Mouse (Mus musculus): ENCODE measurements around the gene Rab43.

Gene Rab43

GRCm38 (mm10) chr6:87811675-87812338 is at the start of gene Rab43:
TSS of gene Rab43 (minus strand) at chr6:87812164.
- peak; percentile 90 for DNase-seq

- DNase-seq = no peak
Measured at GRCm38 (mm10) chr6:87857071-87857470, 45.1 kb upstream of the Rab43 start.

- DNase-seq = no peak
Measured at GRCm38 (mm10) chr6:87853446-87853845, 41.5 kb upstream of the Rab43 start.

DNA sequence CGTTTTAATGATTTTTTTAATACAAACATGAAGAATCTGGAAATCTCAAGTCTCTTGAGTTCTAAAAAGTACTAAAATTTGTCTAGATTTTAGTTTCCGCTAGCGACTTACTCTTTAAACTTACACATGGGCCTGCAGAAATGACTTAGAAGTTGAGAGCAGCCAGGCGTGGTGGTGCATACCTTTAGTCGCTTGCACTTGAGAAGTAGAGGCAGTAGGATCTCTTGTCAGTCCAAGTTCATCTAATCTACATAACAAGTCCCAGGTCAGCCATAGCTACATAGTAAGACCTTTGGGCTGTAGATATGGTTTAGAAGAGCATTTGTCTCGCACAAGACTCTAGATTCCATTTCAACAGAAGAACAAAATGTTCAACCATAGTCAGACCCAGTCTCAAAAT is 39.9 kb upstream of the Rab43 start:
- DNase-seq = no peak

GRCm38 (mm10) chr6:87850900-87851614 is 39.1 kb upstream of the Rab43 start, which contains the start of gene Cnbp:
TSS of gene Cnbp (minus strand) at chr6:87851106.
- peak; percentile 96 for DNase-seq

DNA sequence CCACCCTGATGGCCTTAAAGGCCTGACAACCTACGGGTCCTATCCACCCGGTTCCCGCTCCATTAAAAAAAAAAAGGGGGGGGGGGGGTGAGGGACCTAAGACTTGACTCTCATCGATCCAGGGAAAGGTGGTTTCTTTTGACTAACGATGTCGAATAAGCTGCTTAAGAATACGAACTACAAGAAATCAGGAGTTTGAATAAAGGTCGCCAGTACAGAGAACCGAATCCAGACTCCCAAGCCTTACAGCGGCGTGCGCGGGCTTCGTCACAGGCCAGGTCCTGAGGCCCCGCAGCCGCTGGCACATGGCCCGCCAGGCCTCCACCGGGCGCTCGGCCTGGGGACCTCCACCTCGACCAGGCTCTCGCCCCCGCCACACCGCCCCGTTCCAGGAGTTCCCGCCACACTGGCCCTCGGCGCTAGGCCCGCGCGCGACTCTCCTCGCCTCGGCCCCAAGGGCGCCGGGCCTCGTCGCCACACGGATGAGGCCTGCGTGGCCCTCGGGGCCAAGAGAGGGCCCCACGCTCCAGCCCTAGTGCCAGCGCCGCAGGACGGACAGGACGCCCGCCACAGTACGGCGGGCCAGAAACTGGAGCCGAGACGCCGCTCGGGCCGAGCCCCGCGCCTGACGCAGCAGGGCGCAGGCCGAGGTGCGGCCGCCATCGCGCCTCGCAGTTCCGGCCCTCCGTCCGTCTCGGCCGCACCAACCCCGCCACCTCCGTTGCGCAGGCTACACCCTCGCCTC is 38.4 kb upstream of the Rab43 start:
- peak; percentile 70 for DNase-seq

GRCm38 (mm10) chr6:87849780-87850154 is 37.8 kb upstream of the Rab43 start:
- no peak for DNase-seq

- DNase-seq = no peak
Measured at GRCm38 (mm10) chr6:87846813-87847212, 34.8 kb upstream of the Rab43 start.

DNA sequence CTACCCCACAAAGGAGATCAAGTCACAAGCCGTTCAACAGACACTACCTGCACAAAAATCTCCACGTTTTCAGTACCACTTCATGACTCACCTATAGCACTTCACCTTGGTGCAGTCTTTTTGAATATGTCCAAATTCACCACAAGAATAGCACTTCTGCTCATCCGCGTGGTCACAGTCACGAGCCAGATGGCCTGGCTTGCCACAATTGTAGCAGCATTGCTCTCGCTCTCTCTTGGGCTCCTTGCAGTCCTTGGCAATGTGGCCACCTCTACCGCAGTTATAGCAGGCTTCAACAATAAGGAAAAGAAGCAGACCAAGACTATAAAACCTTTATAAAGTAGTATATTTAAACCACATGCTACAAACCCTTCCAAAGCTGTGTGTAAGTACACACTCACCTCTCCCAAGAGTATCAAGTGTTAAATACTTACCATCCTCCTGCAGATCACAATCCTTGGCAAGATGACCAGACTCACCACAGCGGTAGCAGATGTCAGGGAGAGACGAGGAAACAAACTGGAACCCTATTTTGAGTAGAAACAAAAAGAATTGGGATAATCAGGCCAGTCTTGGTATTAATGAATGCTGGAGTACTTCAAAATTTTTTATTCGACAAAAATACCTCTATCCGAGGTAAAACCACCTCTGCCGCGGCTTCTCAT is 33.2 kb upstream of the Rab43 start:
- DNase-seq = peak; percentile 63

DNA sequence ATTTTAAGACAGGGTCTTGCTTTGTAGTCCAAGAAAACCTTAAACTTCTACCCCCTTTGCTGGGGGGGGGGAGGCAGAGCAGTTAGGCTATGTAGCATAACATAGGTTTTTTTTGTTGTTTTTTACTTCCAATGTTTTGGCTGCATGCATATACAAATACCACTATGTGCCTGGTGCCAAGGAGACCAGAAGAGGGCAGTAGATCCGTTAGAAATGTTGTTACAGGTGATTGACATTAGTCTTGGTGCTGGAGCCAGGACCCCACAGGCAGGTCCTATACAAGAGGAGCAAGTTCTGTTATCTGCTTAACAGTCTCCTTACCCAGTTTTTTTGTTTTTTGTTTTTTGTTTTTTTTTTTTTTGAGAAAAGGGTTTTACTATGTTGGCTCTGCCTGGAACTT is 30.3 kb upstream of the Rab43 start:
- no peak for DNase-seq

- DNase-seq = no peak
Measured at GRCm38 (mm10) chr6:87841635-87842034, 29.7 kb upstream of the Rab43 start.

DNA sequence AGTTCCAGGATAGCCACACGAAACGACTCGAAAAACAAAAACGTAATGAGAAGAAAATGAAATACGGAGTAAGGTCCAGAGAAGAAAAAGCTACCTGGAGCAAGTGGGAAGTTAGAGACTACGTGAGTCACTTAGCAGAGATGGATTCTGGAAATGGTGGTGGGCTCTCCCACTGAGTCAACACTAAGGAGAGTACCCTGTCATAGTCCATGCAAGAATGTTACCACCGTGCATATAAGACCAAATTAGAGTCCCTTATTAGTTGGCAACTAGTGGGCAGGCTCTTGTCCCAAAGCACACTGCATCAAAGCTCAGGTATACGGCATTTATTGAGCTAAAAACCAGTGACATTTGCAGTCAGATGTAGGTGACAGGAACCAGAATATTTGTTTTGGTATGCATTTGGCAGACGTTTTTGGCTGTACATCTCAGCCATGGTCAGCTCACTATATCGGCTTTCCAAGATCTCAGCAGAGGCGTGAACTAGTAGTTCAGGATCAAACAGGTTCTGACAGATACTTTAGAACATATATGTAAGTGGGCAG is 27.9 kb upstream of the Rab43 start:
- DNase-seq = no peak

- peak; percentile 94 for DNase-seq
Measured at GRCm38 (mm10) chr6:87838551-87839197, 26.7 kb upstream of the Rab43 start, which contains the start of gene Isy1. TSS of gene Isy1 (minus strand) at chr6:87838798.

DNA sequence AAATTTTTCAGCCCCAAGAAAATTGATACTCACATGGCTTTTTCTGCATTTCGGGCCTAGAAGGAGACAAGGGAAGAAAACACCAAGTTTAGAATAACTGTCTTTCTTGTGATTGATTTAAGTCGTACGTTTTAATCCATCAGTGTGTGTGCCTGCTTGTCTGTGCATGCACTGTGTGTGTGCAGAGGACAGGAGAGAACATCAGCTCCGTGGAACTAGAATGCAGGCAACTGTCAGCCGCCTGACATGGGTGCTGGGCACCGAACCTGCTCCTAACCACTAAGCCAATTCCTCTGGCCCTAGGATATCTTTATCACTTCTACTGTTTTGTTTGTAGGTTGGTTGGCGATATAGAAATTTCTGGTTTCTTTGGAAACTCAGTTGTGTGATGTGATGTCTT is 23.7 kb upstream of the Rab43 start, which contains the start of gene Gm45140:
Gene Gm45140, minus strand, starts transcription at position 101 of the 400 bp plus-strand sequence.
- no peak for DNase-seq

GRCm38 (mm10) chr6:87820366-87820765 is 8.4 kb upstream of the Rab43 start:
- DNase-seq = no peak

DNA sequence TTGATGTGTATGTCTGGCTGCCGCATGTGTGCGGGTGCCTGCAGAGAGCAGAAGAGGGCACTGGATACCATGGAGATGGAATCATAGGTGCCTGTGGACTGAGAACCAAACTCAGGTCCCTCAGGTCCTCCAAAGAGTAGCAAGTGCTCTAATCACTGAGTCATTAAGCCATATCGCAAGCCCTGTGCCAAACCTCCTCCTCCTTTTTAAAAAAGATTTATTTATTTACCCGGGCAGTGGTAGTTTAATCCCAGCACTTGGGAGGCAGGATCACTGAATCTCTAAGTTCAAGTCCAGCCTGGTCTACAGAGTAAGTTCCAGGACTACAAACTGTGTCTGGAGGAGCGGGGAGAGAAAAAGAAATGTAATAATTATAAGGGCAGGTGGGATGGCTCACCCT is 2.5 kb upstream of the Rab43 start:
- no peak for DNase-seq

DNA sequence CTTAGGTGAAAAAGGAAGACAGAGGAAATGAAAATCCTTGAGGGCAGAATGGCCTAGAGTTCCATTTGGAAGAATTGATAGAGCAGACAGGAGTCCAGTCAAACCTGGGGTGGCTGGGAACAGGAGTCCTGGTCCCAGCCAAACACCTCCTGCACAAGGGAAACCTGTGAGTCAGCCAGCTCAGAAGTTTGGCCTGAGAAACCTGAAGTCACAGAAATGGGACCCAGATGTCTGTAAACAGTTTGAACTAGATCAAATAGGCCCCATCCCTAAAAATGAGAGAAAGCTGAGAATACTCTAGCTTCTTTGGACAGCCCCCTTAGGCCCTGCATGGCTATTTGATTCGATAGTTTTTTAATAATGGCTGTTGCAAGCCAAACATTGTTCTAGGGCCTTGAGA is 692 bp upstream of the Rab43 start:
- DNase-seq = no peak

DNA sequence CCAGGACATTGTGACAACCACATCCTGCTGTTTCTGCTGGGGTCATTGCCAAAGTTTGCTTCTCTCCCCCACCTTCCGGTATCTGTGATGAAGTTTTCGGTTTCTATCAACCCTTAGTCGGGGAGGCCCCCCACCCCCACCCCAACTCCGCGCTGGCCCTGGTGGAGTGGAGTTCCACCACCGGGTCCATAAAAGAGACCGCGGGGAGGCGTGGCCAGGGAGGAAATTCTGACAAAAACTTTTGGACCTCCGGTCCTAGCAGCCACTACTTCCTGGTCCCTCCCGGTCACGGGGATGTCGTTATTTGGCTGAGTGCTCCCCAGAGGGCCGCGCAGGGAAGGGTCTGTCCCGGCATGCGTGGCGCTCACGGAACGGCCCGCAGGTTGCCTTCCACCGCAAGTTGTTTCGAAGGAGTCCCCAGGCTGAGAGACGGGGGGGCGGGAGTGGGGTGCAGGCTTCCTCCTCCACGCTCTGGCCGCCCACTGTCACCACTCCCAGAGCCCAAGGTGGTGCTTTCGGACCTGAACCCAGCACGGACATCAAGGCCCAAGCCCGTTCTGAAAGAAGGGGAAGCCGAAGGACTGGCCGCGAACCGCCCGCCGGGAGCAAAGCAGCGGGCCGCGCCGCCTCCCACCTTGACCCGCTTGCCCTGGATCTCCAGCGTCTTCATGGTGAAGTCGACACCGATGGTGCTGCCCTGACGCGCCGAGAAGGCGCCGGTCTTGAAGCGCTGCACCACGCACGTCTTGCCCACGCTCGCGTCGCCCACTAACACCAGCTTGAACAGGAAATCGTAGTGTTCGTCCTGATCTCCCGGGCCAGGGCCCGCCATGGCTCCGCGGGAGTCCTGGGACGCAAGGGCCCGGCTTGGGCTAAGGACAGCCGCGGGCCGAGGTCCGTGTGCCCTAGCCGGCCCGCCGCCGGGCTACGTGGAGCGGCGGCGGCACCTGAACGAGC is 973 bp downstream of the Rab43 start:
- no peak for DNase-seq

GRCm38 (mm10) chr6:87810311-87810710 is 1.7 kb downstream of the Rab43 start:
- no peak for DNase-seq

- peak; percentile 43 for DNase-seq
Measured at GRCm38 (mm10) chr6:87809651-87810161, 2.3 kb downstream of the Rab43 start.

DNA sequence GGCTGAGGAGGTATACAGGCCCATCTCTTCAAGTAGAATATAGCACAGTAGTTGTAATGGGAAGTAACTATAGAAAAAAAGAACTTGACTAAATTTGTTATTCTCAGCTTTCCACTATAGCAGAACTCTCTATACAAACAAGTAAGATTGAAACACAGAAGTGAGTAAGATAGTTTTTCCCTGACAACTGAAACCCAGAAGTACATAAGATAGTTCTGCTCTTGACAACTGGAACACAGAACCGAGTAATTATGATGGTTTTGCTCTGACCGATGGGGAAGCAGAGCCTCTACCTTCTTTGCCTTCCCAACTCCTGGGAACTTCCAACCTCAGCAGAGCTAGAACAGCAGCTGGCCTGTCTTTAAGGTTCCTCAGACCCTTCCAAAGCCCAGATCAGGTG is 2.8 kb downstream of the Rab43 start:
- DNase-seq = no peak
